9 mouse cellular contexts compared by ENCODE assay signal in genomic region chr13:35087246-35088040, GRCm38 (mm10).
DNase-seq lines count a peak whose midpoint lies in the region; ATAC-seq lines count a peak whose summit lies in the region.
"Had no signal": no experiment of that assay in that cellular context is flagged by ENCODE, and none has a peak within 500 bp of the region (broad histone marks: within the 10 kb centered on the region; RNA-seq: fewer than 3 reads in every experiment).

No protein-coding gene starts in this region.

- H3K9me3 ChIP-seq in kidney, embryonic 16.5 days (ENCODE audit: low read length) = no peaks in the 10 kb centered on the region; the same call in 1 of the 2 replicates
- H3K9me3 ChIP-seq: neural tube, embryonic 12.5 days had no signal

- no peaks in the 10 kb centered on the region for H3K36me3 ChIP-seq in kidney, embryonic 16.5 days (ENCODE audit: insufficient read depth, low read length)
- H3K36me3 ChIP-seq: neural tube, embryonic 12.5 days had no signal

- no peak overlapping the region for H3K4me3 ChIP-seq in kidney, embryonic 16.5 days (ENCODE audit: low read length)
- H3K4me3 ChIP-seq: neural tube, embryonic 12.5 days had no signal

- no peak overlapping the region for H3K4me2 ChIP-seq in kidney, embryonic 16.5 days (replicated peaks; ENCODE audit: low read depth, low read length)
- H3K4me2 ChIP-seq: neural tube, embryonic 12.5 days had no signal

- ATAC-seq in kidney, embryonic 16.5 days (ENCODE audit: low FRiP score, low TSS enrichment) = no peak

- peak; percentile 67 for DNase-seq in kidney, adult 18-20 months
- peak; percentile 17 to 56 for DNase-seq in adrenal gland, postnatal 4 days (ENCODE audit: low spot score in 2 of 2)
- peak; percentile 32 to 47 for DNase-seq in frontal cortex, postnatal 36 days (ENCODE audit: low spot score in 2 of 2)
- DNase-seq in layer of hippocampus, postnatal 25 days (ENCODE audit: extremely low spot score in 1 of 2, low spot score in 1 of 2) = peak; percentile 7 to 50
- DNase-seq in telencephalon, adult 2 months (ENCODE audit: low read depth, low spot score) = peak; percentile 31
- no peak for DNase-seq in spleen, adult 12 weeks (ENCODE audit: low spot score)
- no peak for DNase-seq in MN1 (ENCODE audit: low spot score)

- WGBS in kidney, embryonic 16.5 days = 80% methylated on average over 6 of the region's 6 CpGs

- no peaks in the 10 kb centered on the region for H3K27me3 ChIP-seq in kidney, embryonic 16.5 days (ENCODE audit: insufficient read depth, low read length)
- H3K27me3 ChIP-seq: neural tube, embryonic 12.5 days had no signal

- no peak overlapping the region for H3K27ac ChIP-seq in kidney, embryonic 16.5 days (ENCODE audit: low read length)
- H3K27ac ChIP-seq: neural tube, embryonic 12.5 days had no signal

- no peak overlapping the region for H3K9ac ChIP-seq in kidney, embryonic 16.5 days (replicated peaks; ENCODE audit: low read length)
- H3K9ac ChIP-seq: neural tube, embryonic 12.5 days had no signal

- no peaks in the 10 kb centered on the region for H3K4me1 ChIP-seq in kidney, embryonic 16.5 days (ENCODE audit: insufficient read depth, low read length)
- H3K4me1 ChIP-seq: neural tube, embryonic 12.5 days had no signal

Comparison
In these comparisons a context has a peak if more than half of its experiments do, and no peak if none do; other contexts are left out.
1. DNase-seq: peak in kidney, adult 18-20 months (single experiment), adrenal gland, postnatal 4 days (2 of 2), frontal cortex, postnatal 36 days (2 of 2), layer of hippocampus, postnatal 25 days (2 of 2) and telencephalon, adult 2 months (single experiment); none in spleen, adult 12 weeks (single experiment) and MN1 (single experiment).